30 mouse cellular contexts compared by ENCODE assay signal in the genomic region with DNA sequence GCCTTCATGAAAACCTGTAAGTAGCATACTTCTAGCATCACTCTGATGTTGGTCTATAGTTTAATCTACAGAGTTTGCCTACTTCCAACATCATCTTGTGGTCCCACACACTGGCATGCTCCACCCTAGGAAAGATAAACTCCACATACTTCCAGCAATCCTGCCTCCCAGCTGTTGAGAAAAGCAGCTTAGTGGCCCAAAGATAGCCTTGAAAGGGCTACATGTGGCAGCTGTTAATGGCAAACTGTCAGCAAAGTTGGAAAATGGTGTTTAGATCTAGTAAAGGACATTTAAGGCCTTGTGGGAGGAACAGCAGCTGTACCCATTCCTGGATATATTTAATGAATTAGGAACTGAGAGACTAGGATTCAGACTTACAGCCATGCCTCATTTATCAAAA.
"Had no signal": no experiment of that assay in that cellular context is flagged by ENCODE, and none has a peak within 500 bp of the region (broad histone marks: within the 10 kb centered on the region; RNA-seq: fewer than 3 reads in every experiment).

No protein-coding gene starts in this region.

- H3K4me2 ChIP-seq: limb, embryonic 12.5 days; limb, embryonic 13.5 days; limb, embryonic 15.5 days; liver, embryonic 11.5 days; liver, embryonic 12.5 days; liver, embryonic 13.5 days; liver, embryonic 15.5 days; lung, embryonic 14.5 days; lung, embryonic 15.5 days; midbrain, embryonic 11.5 days; midbrain, embryonic 12.5 days; midbrain, embryonic 13.5 days; midbrain, embryonic 15.5 days had no signal

- DNase-seq: left cerebral cortex, postnatal 4 days; liver; liver, embryonic 13.5 days; liver, postnatal 0 days; lung, adult 18-20 months; lung, adult 2 months; lung, embryonic 14.5 days; lung, postnatal 10 days; lung, postnatal 14 days; lung, postnatal 36 days; lung, postnatal 4 days; midbrain, embryonic 14.5 days had no signal

- H3K36me3 ChIP-seq: limb, embryonic 10.5 days; limb, embryonic 12.5 days; limb, embryonic 13.5 days; limb, embryonic 15.5 days; liver, embryonic 12.5 days; liver, embryonic 13.5 days; liver, embryonic 15.5 days; lung, embryonic 15.5 days; midbrain, embryonic 10.5 days; midbrain, embryonic 12.5 days; midbrain, embryonic 13.5 days; midbrain, embryonic 15.5 days had no signal

- H3K4me1 ChIP-seq: limb, embryonic 10.5 days; limb, embryonic 12.5 days; limb, embryonic 13.5 days; limb, embryonic 15.5 days; liver, embryonic 12.5 days; liver, embryonic 13.5 days; liver, embryonic 15.5 days; lung, embryonic 15.5 days had no signal

- H3K27ac ChIP-seq: limb, embryonic 10.5 days; limb, embryonic 12.5 days; limb, embryonic 13.5 days; limb, embryonic 15.5 days; liver, embryonic 12.5 days; liver, embryonic 13.5 days; liver, embryonic 14.5 days; liver, embryonic 15.5 days; lung, embryonic 15.5 days; macrophage; midbrain, embryonic 10.5 days; midbrain, embryonic 12.5 days; midbrain, embryonic 13.5 days; midbrain, embryonic 15.5 days had no signal

- H3K4me3 ChIP-seq: limb, embryonic 10.5 days; limb, embryonic 12.5 days; limb, embryonic 13.5 days; limb, embryonic 15.5 days; liver, embryonic 12.5 days; liver, embryonic 13.5 days; liver, embryonic 15.5 days; lung, embryonic 15.5 days; megakaryocyte, embryonic 14.5 days; midbrain, embryonic 10.5 days; midbrain, embryonic 12.5 days; midbrain, embryonic 13.5 days; midbrain, embryonic 15.5 days had no signal

- ATAC-seq: liver, embryonic 12.5 days; liver, postnatal 0 days; lung, postnatal 0 days; midbrain, embryonic 13.5 days; midbrain, embryonic 15.5 days; midbrain, embryonic 16.5 days had no signal

- H3K27me3 ChIP-seq: limb, embryonic 12.5 days; limb, embryonic 13.5 days; limb, embryonic 15.5 days; liver, embryonic 12.5 days; liver, embryonic 13.5 days; liver, embryonic 15.5 days; lung, embryonic 15.5 days; megakaryocyte, embryonic 14.5 days; midbrain, embryonic 12.5 days; midbrain, embryonic 13.5 days; midbrain, embryonic 15.5 days had no signal

- H3K9me3 ChIP-seq: limb, embryonic 10.5 days; limb, embryonic 12.5 days; limb, embryonic 13.5 days; limb, embryonic 15.5 days; liver, embryonic 12.5 days; liver, embryonic 13.5 days; liver, embryonic 15.5 days; lung, embryonic 15.5 days; megakaryocyte, embryonic 14.5 days; midbrain, embryonic 10.5 days; midbrain, embryonic 12.5 days; midbrain, embryonic 13.5 days; midbrain, embryonic 15.5 days had no signal

- H3K9ac ChIP-seq: limb, embryonic 12.5 days; limb, embryonic 13.5 days; limb, embryonic 15.5 days; liver, embryonic 12.5 days; liver, embryonic 13.5 days; liver, embryonic 14.5 days; liver, embryonic 15.5 days; liver, postnatal 0 days; lung, embryonic 14.5 days; lung, embryonic 15.5 days; midbrain, embryonic 12.5 days; midbrain, embryonic 13.5 days; midbrain, embryonic 15.5 days had no signal
